Mouse (Mus musculus) midbrain, embryonic 16.5 days (tissue): ENCODE measurements around the gene Podxl. TPM values are rescaled to one million over a fixed set of nuclear protein-coding genes. Genes with fewer than 3 reads are reported as not detected.

Experiments
- ATAC-seq: fragments of 200-750 bp; cut with Nextera tagmentation; 2 replicates; pipeline ENCODE4 v1.8.0; 2017; ENCODE audit warnings: moderate TSS enrichment
- H3K27ac ChIP-seq: fragments of 300-500 bp; sonication (generic); 2 replicates; pipeline ENCODE4 v1.5.1; 2014; ENCODE audit warnings: mild to moderate bottlenecking, low read length, mixed read lengths
- H3K27me3 ChIP-seq: fragments of 300-500 bp; sonication (generic); 2 replicates; pipeline ENCODE4 v1.6.1; 2014; ENCODE audit warnings: low read depth, low read length, mixed read lengths; ENCODE audit not compliant: control insufficient read depth, insufficient read depth
- H3K36me3 ChIP-seq: fragments of 300-500 bp; sonication (generic); 2 replicates; pipeline ENCODE4 v1.6.1; 2014; ENCODE audit warnings: mild to moderate bottlenecking, low read length, moderate library complexity, mixed read lengths; ENCODE audit not compliant: control insufficient read depth, insufficient read depth
- H3K4me1 ChIP-seq: fragments of 300-500 bp; sonication (generic); 2 replicates; pipeline ENCODE4 v1.6.1; 2014; ENCODE audit warnings: mild to moderate bottlenecking, low read length, mixed read lengths; ENCODE audit not compliant: control insufficient read depth, insufficient read depth
- H3K4me2 ChIP-seq: fragments of 300-500 bp; sonication (generic); 2 replicates; pipeline ENCODE4 v1.6.1; 2014; ENCODE audit warnings: mild to moderate bottlenecking, low read length, mixed read lengths
- H3K4me3 ChIP-seq: fragments of 300-500 bp; sonication (generic); 2 replicates; pipeline ENCODE4 v1.5.1; 2014; ENCODE audit warnings: low read depth, mild to moderate bottlenecking, low read length, moderate library complexity, mixed read lengths
- H3K9ac ChIP-seq: fragments of 300-500 bp; sonication (generic); 2 replicates; pipeline ENCODE4 v1.6.1; 2014; ENCODE audit warnings: low read depth, low read length, mixed read lengths
- H3K9me3 ChIP-seq: fragments of 300-500 bp; sonication (generic); replicated peaks from 2 replicates; pipeline ENCODE4 v1.6.1; 2014; ENCODE audit warnings: mild to moderate bottlenecking, low read length, mixed read lengths; ENCODE audit not compliant: control insufficient read depth, poor library complexity, severe bottlenecking
- WGBS: fragments of 180-500 bp; shearing (Covaris S2); extraction: QIAGEN DNeasy Blood & Tissue Kit; methylation state at CpG from one replicate; pipeline ENCODE4 v1.1.7; 2014; 5-methylcytosine and 5-hydroxymethylcytosine counted together
- polyA plus RNA-seq: library from polyadenylated mRNA; unstranded; fragments of >200 nt; fragmentation: Nextera tagmentation; extraction: Ambion mirVana; gene quantifications from 2 replicates; pipeline ENCODE4 v1.2.1, GENCODE M21; 2015

Gene Podxl
- polyA plus RNA-seq, 1 experiment from 2014 or later: 8.5 TPM

DNA sequence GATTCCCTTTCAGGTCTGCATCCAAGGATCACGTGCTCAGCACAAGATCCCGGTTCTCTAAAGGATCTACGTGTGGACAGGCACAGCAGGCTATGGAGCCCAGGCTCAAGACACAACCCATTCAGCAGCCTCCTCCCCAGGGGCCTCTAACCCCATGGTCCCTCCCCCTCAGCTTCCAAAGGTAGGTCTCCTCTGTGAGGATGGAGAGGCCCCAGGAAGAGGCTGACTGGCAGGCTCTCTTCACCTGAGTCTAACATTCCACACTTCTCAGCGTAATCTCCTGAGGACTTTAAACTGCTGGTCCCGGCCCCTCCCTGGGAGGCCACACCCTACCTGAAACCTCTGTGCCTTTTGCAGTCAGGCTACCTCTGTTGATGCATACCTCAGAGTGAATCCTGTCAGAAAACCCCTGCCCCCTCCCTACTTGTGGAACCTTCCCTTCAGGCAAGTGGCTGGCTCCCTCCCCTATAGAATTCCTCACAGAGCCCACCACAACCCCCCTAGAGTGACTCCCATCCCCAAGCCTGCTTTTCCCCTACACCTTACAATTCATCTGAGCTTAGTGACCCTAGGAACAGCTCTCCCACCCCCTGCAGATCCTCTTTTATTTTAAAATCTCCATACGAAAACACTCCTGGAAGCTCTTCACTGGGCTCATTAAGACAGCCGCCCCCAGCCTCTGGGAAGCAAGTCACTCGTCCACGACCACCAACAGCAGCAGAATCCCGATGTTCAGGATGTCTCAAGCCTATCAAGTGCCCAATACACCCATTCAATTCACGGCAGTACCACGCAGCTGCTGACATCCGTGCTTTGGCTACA lies 3.4 kb downstream of the Podxl start:
- Histone ChIP-seq H3K4me1 (peaks cover 23% of the 10 kb centered on the region), H3K36me3 (no peaks in the 10 kb centered on the region), H3K4me3 (no peak overlapping the region), H3K9me3 (no peaks in the 10 kb centered on the region), H3K9ac (no peak overlapping the region), H3K27ac (no peak overlapping the region), H3K27me3 (no peaks in the 10 kb centered on the region), H3K4me2 (peak overlapping the region; percentile 85; the same call in 1 of the 2 replicates)
- ATAC-seq: no peak
- WGBS: 11% methylated on average over 13 of the region's 13 CpGs

GRCm38 (mm10) chr6:31556460-31557100 lies 7.2 kb downstream of the Podxl start:
- WGBS: 90% methylated on average over 7 of the region's 7 CpGs
- no peak overlapping the region for H3K4me2 ChIP-seq
- H3K9me3 ChIP-seq: no peaks in the 10 kb centered on the region
- H3K27ac ChIP-seq: no peak overlapping the region
- no peaks in the 10 kb centered on the region for H3K27me3 ChIP-seq
- peaks cover 7% of the 10 kb centered on the region for H3K4me1 ChIP-seq
- H3K4me3 ChIP-seq: no peak overlapping the region
- ATAC-seq: no peak
- no peaks in the 10 kb centered on the region for H3K36me3 ChIP-seq
- no peak overlapping the region for H3K9ac ChIP-seq

GRCm38 (mm10) chr6:31550876-31551532 lies 12.8 kb downstream of the Podxl start:
- Histone ChIP-seq H3K9ac (no peak overlapping the region), H3K27ac (no peak overlapping the region), H3K36me3 (no peaks in the 10 kb centered on the region), H3K27me3 (no peaks in the 10 kb centered on the region), H3K9me3 (no peaks in the 10 kb centered on the region), H3K4me1 (peaks cover 7% of the 10 kb centered on the region; the same call in 1 of the 2 replicates), H3K4me2 (no peak overlapping the region), H3K4me3 (no peak overlapping the region)
- 85% methylated on average over 22 of the region's 22 CpGs for WGBS
- no peak for ATAC-seq

- Histone ChIP-seq H3K4me2 (no peak overlapping the region), H3K4me3 (no peak overlapping the region), H3K27ac (peak overlapping the region; percentile 47), H3K9ac (no peak overlapping the region), H3K27me3 (no peaks in the 10 kb centered on the region), H3K36me3 (no peaks in the 10 kb centered on the region), H3K4me1 (peaks cover 7% of the 10 kb centered on the region; the same call in 1 of the 2 replicates), H3K9me3 (no peaks in the 10 kb centered on the region)
- WGBS: 42% methylated on average over 5 of the region's 5 CpGs
- ATAC-seq: peak; percentile 64
Measured at GRCm38 (mm10) chr6:31549361-31550051, 14.3 kb downstream of the Podxl start.

DNA sequence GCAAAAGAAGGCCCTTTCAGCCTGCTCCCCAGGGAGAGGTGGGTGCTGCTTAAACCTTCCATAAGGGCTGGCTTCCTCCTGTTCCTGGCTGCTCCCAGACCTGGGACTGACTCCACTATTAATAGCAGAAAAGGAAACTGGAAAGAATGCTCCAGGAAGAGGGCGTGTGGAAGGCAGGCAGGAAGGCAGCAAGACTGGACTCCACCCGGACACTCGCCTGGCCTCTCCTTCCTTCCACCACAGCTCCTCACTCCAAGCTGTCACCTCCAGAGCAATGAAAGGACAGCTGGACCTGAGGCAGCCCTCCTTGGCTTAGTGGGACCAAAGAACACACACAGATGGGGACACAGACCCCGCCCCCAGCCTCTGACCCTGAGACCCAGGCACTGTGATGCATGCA lies 19.5 kb downstream of the Podxl start:
- no peaks in the 10 kb centered on the region for H3K9me3 ChIP-seq
- no peak overlapping the region for H3K9ac ChIP-seq
- no peak overlapping the region for H3K4me2 ChIP-seq
- no peak overlapping the region for H3K27ac ChIP-seq
- ATAC-seq: no peak
- no peak overlapping the region for H3K4me3 ChIP-seq
- WGBS: 76% methylated on average over 4 of the region's 4 CpGs
- H3K36me3 ChIP-seq: no peaks in the 10 kb centered on the region
- H3K27me3 ChIP-seq: no peaks in the 10 kb centered on the region
- H3K4me1 ChIP-seq: peaks cover 1% of the 10 kb centered on the region; the same call in 1 of the 2 replicates

- Histone ChIP-seq H3K27ac (no peak overlapping the region), H3K4me1 (peaks cover 4% of the 10 kb centered on the region; the same call in 1 of the 2 replicates), H3K9me3 (no peaks in the 10 kb centered on the region), H3K27me3 (no peaks in the 10 kb centered on the region), H3K9ac (no peak overlapping the region), H3K4me3 (no peak overlapping the region), H3K4me2 (no peak overlapping the region), H3K36me3 (no peaks in the 10 kb centered on the region)
- no peak for ATAC-seq
- WGBS: 94% methylated on average over 6 of the region's 6 CpGs
Measured at GRCm38 (mm10) chr6:31540018-31540417, 23.8 kb downstream of the Podxl start.

- no peaks in the 10 kb centered on the region for H3K36me3 ChIP-seq
- H3K27ac ChIP-seq: no peak overlapping the region
- H3K4me2 ChIP-seq: no peak overlapping the region
- no peak overlapping the region for H3K4me3 ChIP-seq
- H3K9me3 ChIP-seq: no peaks in the 10 kb centered on the region
- peaks cover 4% of the 10 kb centered on the region; the same call in 1 of the 2 replicates for H3K4me1 ChIP-seq
- H3K27me3 ChIP-seq: no peaks in the 10 kb centered on the region
- H3K9ac ChIP-seq: no peak overlapping the region
- no peak for ATAC-seq
- 94% methylated on average over 1 of the region's 1 CpGs for WGBS
Measured at GRCm38 (mm10) chr6:31538112-31538511, 25.7 kb downstream of the Podxl start.

- H3K4me2 ChIP-seq: no peak overlapping the region
- WGBS: 53% methylated on average over 4 of the region's 4 CpGs
- H3K9ac ChIP-seq: no peak overlapping the region
- peaks cover 6% of the 10 kb centered on the region; the same call in 1 of the 2 replicates for H3K4me1 ChIP-seq
- no peak overlapping the region for H3K4me3 ChIP-seq
- ATAC-seq: no peak
- no peaks in the 10 kb centered on the region for H3K27me3 ChIP-seq
- H3K27ac ChIP-seq: 0 out of 2 replicates have a peak overlapping the region, but pooled peaks have one; percentile 19
- H3K9me3 ChIP-seq: no peaks in the 10 kb centered on the region
- no peaks in the 10 kb centered on the region for H3K36me3 ChIP-seq
Measured at GRCm38 (mm10) chr6:31537193-31537592, 26.6 kb downstream of the Podxl start.
